Mouse (Mus musculus) neural tube, embryonic 12.5 days (tissue): ENCODE measurements around the gene Heatr9. TPM values are rescaled to one million over a fixed set of nuclear protein-coding genes. Genes with fewer than 3 reads are reported as not detected.

Source experiments
- ATAC-seq: fragments of 200-750 bp; cut with Nextera tagmentation; 2 replicates; pipeline ENCODE4 v1.8.0; 2017; ENCODE audit warnings: low read depth, mild to moderate bottlenecking, moderate TSS enrichment, moderate library complexity; ENCODE audit not compliant: low FRiP score
- H3K27ac ChIP-seq: fragments of 300-500 bp; sonication (generic); 2 replicates; pipeline ENCODE4 v1.5.1; 2016
- H3K27me3 ChIP-seq: fragments of 300-500 bp; sonication (generic); replicated peaks from 2 replicates; pipeline ENCODE4 v1.6.1; 2016; ENCODE audit warnings: mild to moderate bottlenecking
- H3K36me3 ChIP-seq: fragments of 300-500 bp; sonication (generic); 2 replicates; pipeline ENCODE4 v1.6.1; 2016; ENCODE audit warnings: mild to moderate bottlenecking
- H3K4me1 ChIP-seq: fragments of 300-500 bp; sonication (generic); 2 replicates; pipeline ENCODE4 v1.6.1; 2016
- H3K4me2 ChIP-seq: fragments of 300-500 bp; sonication (generic); replicated peaks from 2 replicates; pipeline ENCODE4 v1.6.1; 2016; ENCODE audit warnings: mild to moderate bottlenecking
- H3K4me3 ChIP-seq: fragments of 300-500 bp; sonication (generic); 2 replicates; pipeline ENCODE4 v1.5.1; 2016
- H3K9ac ChIP-seq: fragments of 300-500 bp; sonication (generic); 2 replicates; pipeline ENCODE4 v1.6.1; 2016; ENCODE audit warnings: mild to moderate bottlenecking
- H3K9me3 ChIP-seq: fragments of 300-500 bp; sonication (generic); 2 replicates; pipeline ENCODE4 v1.6.1; 2016; ENCODE audit warnings: mild to moderate bottlenecking
- WGBS: fragments of 180-500 bp; shearing (Covaris S2); methylation state at CpG from one replicate; pipeline ENCODE4 v1.1.7; 2016; 5-methylcytosine and 5-hydroxymethylcytosine counted together
- polyA plus RNA-seq: library from polyadenylated mRNA; unstranded; fragments of >200 nt; fragmentation: Nextera tagmentation; extraction: Ambion mirVana; gene quantifications from 2 replicates; pipeline ENCODE4 v1.2.1, GENCODE M21; 2016

The Heatr9 gene
- polyA plus RNA-seq, 1 experiment from 2014 or later, result not detected

- H3K9me3 ChIP-seq, result no peaks in the 10 kb centered on the region
- no peak for ATAC-seq
- no peak overlapping the region for H3K4me3 ChIP-seq
- H3K4me2 ChIP-seq, result no peak overlapping the region
- no peaks in the 10 kb centered on the region for H3K36me3 ChIP-seq
- H3K4me1 ChIP-seq, result no peaks in the 10 kb centered on the region
- H3K27me3 ChIP-seq, result no peaks in the 10 kb centered on the region
- 66% methylated on average over 6 of the region's 6 CpGs for WGBS
- no peak overlapping the region for H3K9ac ChIP-seq
- no peak overlapping the region for H3K27ac ChIP-seq
Measured at GRCm38 (mm10) chr11:83518371-83518770, 3.6 kb downstream of the Heatr9 start.

DNA sequence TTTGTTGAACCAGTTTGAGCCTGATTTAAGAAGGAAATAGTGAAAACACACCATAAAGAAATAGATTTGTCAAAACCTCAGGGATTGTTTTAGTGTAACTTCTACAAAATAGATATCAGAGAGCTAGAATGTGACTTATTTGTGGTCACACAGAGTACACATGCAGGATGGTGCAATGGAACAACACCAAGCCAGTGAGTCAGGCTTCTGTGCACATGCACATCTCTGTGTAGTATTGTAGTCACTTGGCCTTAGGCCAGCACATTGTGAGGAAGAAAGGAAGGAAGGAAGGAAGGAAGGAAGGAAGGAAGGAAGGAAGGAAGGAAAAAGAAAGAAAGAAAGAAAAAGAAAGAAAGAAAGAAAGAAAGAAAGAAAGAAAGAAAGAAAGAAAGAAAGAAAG, 4.8 kb downstream of the Heatr9 start:
- Histone ChIP-seq H3K4me1 (no peaks in the 10 kb centered on the region), H3K9me3 (no peaks in the 10 kb centered on the region), H3K27me3 (no peaks in the 10 kb centered on the region), H3K4me3 (no peak overlapping the region), H3K9ac (no peak overlapping the region), H3K27ac (no peak overlapping the region), H3K4me2 (no peak overlapping the region), H3K36me3 (no peaks in the 10 kb centered on the region)
- ATAC-seq, result no peak

GRCm38 (mm10) chr11:83509521-83509920, 12.5 kb downstream of the Heatr9 start:
- no peak overlapping the region for H3K9ac ChIP-seq
- H3K4me1 ChIP-seq, result no peaks in the 10 kb centered on the region
- H3K4me2 ChIP-seq, result no peak overlapping the region
- ATAC-seq, result no peak
- no peak overlapping the region for H3K27ac ChIP-seq
- H3K4me3 ChIP-seq, result no peak overlapping the region
- H3K36me3 ChIP-seq, result peaks cover 11% of the 10 kb centered on the region
- no peaks in the 10 kb centered on the region for H3K9me3 ChIP-seq
- no peaks in the 10 kb centered on the region for H3K27me3 ChIP-seq

DNA sequence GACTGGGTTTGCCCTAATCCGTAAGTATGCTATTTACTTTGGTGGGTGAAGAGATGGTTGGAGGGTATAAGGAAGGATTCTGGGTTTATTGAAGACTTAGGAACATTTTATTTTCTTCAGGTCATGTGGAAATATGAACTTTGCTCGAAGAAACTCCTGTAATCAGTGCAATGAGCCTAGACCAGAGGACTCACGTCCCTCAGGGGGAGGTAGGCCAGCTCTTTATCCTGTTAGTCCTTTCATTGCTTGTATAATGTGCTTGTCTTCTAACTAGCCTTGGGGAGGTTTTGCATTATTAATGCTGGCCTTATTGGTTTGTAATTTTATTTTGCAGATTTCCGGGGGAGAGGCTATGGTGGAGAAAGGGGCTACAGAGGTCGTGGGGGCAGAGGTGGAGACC, 17.7 kb downstream of the Heatr9 start:
- H3K4me1 ChIP-seq, result no peaks in the 10 kb centered on the region
- H3K4me3 ChIP-seq, result no peak overlapping the region
- no peak overlapping the region for H3K27ac ChIP-seq
- no peak overlapping the region for H3K9ac ChIP-seq
- H3K4me2 ChIP-seq, result no peak overlapping the region
- H3K27me3 ChIP-seq, result no peaks in the 10 kb centered on the region
- 94% methylated on average over 5 of the region's 5 CpGs for whole genome bisulfite sequencing
- ATAC-seq, result no peak
- no peaks in the 10 kb centered on the region for H3K9me3 ChIP-seq
- H3K36me3 ChIP-seq, result peaks cover 42% of the 10 kb centered on the region

GRCm38 (mm10) chr11:83495571-83495970, 26.4 kb downstream of the Heatr9 start:
- Histone ChIP-seq H3K4me1 (peaks cover 3% of the 10 kb centered on the region; the same call in 1 of the 2 replicates), H3K27me3 (no peaks in the 10 kb centered on the region), H3K36me3 (peaks cover 17% of the 10 kb centered on the region), H3K4me3 (no peak overlapping the region), H3K4me2 (no peak overlapping the region), H3K9me3 (no peaks in the 10 kb centered on the region), H3K27ac (no peak overlapping the region), H3K9ac (no peak overlapping the region)
- ATAC-seq, result no peak
- WGBS, result 60% methylated on average over 2 of the region's 2 CpGs

DNA sequence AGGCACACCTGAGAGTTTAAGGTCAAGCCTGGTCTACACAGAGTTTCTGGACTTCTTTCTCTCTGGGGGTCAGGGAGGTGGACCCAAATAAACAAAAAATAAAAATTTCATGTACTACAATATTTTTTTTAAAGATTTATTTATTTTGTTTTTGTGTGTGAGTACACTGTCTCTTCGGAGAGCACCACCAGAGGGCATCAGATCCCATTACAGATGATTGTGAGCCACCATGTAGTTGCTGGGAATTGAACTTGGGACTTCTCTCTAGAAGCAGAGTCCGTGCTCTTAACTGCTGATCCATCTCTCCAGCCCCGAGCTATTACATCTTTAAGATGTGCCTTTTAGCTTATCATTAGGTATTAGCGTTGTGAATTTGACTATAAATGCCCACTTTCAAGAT, 30.5 kb downstream of the Heatr9 start:
- no peaks in the 10 kb centered on the region for H3K9me3 ChIP-seq
- H3K36me3 ChIP-seq, result peaks cover 31% of the 10 kb centered on the region
- no peak overlapping the region for H3K9ac ChIP-seq
- H3K4me3 ChIP-seq, result no peak overlapping the region
- H3K4me2 ChIP-seq, result no peak overlapping the region
- H3K4me1 ChIP-seq, result peaks cover 3% of the 10 kb centered on the region; the same call in 1 of the 2 replicates
- ATAC-seq, result no peak
- no peaks in the 10 kb centered on the region for H3K27me3 ChIP-seq
- WGBS, result 92% methylated on average over 4 of the region's 4 CpGs
- H3K27ac ChIP-seq, result no peak overlapping the region

- H3K27me3 ChIP-seq, result no peaks in the 10 kb centered on the region
- H3K4me3 ChIP-seq, result peak overlapping the region; percentile 89
- peak overlapping the region; percentile 89 for H3K4me2 ChIP-seq
- WGBS, result under 1% methylated on average over 51 of the region's 52 CpGs
- peaks cover 11% of the 10 kb centered on the region; the same call in 1 of the 2 replicates for H3K36me3 ChIP-seq
- H3K4me1 ChIP-seq, result peaks cover 10% of the 10 kb centered on the region
- H3K9ac ChIP-seq, result peak overlapping the region; percentile 93
- peak overlapping the region; percentile 96 for H3K27ac ChIP-seq
- no peaks in the 10 kb centered on the region for H3K9me3 ChIP-seq
- ATAC-seq, result peak; percentile 90
Measured at GRCm38 (mm10) chr11:83473235-83474016, 48.5 kb downstream of the Heatr9 start.

GRCm38 (mm10) chr11:83472324-83473234, 49.4 kb downstream of the Heatr9 start, which contains the start of gene Taf15:
Taf15 (plus strand) TSS chr11:83473086.
- peak within 1 kb of the TSS; percentile 96 for H3K27ac ChIP-seq
- H3K9me3 ChIP-seq, result no peaks in the 10 kb centered on the region
- under 1% methylated on average over 66 of the region's 66 CpGs for WGBS
- peaks cover 10% of the 10 kb centered on the region for H3K4me1 ChIP-seq
- no peaks in the 10 kb centered on the region for H3K27me3 ChIP-seq
- H3K36me3 ChIP-seq, result peaks cover 5% of the 10 kb centered on the region; the same call in 1 of the 2 replicates
- peak within 1 kb of the TSS; percentile 93 for H3K9ac ChIP-seq
- peak within 1 kb of the TSS; percentile 89 for H3K4me3 ChIP-seq
- peak within 1 kb of the TSS; percentile 89 for H3K4me2 ChIP-seq
- ATAC-seq, result peak; percentile 98

DNA sequence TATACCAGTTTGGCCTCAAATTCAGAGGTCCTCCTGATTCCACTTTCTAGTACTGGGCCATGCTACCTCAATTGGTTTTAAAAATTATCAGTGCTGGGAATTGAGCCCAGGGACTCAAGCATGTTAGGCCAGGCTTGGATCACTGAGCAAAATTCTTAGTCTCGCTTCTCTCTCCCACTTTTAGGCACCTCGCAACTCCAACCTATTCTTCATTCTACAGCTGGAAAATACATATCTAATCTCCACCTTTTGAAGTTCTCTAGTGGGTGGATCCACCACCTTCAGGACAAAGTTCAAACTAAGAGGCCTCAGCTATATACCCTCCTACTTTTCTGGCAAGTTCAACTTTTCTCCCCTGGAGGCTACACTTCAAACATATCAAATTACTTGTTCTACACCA, 50.2 kb downstream of the Heatr9 start:
- Histone ChIP-seq H3K27me3 (no peaks in the 10 kb centered on the region), H3K4me2 (peak overlapping the region; percentile 89; the same call in 1 of the 2 replicates), H3K4me1 (peaks cover 10% of the 10 kb centered on the region), H3K36me3 (peaks cover 4% of the 10 kb centered on the region; the same call in 1 of the 2 replicates), H3K9me3 (no peaks in the 10 kb centered on the region), H3K27ac (no peak overlapping the region), H3K4me3 (no peak overlapping the region), H3K9ac (no peak overlapping the region)
- WGBS, result 81% methylated on average over 2 of the region's 2 CpGs
- ATAC-seq, result no peak

GRCm38 (mm10) chr11:83468765-83469164, 53.2 kb downstream of the Heatr9 start:
- Histone ChIP-seq H3K4me1 (peaks cover under 1% of the 10 kb centered on the region; the same call in 1 of the 2 replicates), H3K27me3 (peaks cover 15% of the 10 kb centered on the region), H3K27ac (no peak overlapping the region), H3K9me3 (no peaks in the 10 kb centered on the region), H3K36me3 (no peaks in the 10 kb centered on the region), H3K4me3 (no peak overlapping the region), H3K9ac (no peak overlapping the region), H3K4me2 (no peak overlapping the region)
- 93% methylated on average over 3 of the region's 3 CpGs for WGBS
- ATAC-seq, result no peak

DNA sequence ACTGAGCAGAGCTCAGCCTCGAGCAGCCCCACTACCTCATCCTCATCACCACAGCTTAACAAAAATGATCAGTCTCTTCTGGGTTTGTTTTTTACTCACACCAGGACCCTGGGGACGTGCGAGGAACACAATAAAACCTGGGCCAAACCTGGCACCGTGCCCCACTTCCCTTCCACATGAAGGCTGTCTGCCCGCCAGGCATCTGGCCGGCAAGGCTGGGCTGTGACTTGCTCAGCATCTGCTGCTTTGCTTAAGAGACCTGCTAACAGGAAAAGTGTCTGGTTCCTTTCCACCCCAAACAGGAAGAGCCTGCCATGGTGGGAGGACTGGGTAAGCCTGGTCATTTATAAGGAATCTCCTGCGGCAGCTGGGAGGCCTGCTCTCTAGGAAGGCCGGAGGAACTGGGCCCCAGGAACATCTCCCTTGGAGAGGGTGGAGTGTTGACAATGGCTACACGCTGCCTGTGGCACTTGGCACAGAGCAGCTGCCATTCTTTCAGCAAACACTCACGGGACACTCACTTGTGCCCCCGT, 54.8 kb downstream of the Heatr9 start:
- no peak overlapping the region for H3K9ac ChIP-seq
- H3K36me3 ChIP-seq, result no peaks in the 10 kb centered on the region
- peaks cover 10% of the 10 kb centered on the region for H3K4me1 ChIP-seq
- no peaks in the 10 kb centered on the region for H3K9me3 ChIP-seq
- WGBS, result 65% methylated on average over 11 of the region's 11 CpGs
- H3K4me3 ChIP-seq, result no peak overlapping the region
- no peak for ATAC-seq
- H3K27ac ChIP-seq, result no peak overlapping the region
- H3K4me2 ChIP-seq, result no peak overlapping the region
- H3K27me3 ChIP-seq, result peaks cover 30% of the 10 kb centered on the region

DNA sequence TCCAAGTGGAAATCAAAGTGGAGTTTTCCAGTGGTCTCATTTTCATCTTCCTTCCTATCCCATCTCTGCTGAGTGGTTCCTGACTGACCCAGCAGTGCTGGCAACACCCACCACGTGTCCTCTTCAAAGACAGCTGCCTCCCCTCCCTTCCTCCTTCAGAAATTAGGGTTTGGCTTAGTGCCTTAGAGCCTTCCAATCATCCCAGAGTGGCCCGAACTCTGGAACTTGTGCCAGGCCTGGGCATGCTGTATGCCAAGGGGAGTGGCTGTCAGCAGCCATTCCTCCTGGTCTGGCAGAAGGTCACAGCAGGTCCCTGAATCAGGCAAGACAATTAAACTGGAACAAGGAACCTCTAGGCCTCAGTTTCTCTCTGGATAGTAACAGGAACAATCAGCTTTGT, 56.0 kb downstream of the Heatr9 start:
- H3K4me2 ChIP-seq, result no peak overlapping the region
- no peak overlapping the region for H3K9ac ChIP-seq
- H3K27ac ChIP-seq, result no peak overlapping the region
- no peaks in the 10 kb centered on the region for H3K36me3 ChIP-seq
- peaks cover 10% of the 10 kb centered on the region for H3K4me1 ChIP-seq
- H3K4me3 ChIP-seq, result no peak overlapping the region
- WGBS, result 22% methylated on average over 2 of the region's 2 CpGs
- ATAC-seq, result no peak
- peaks cover 39% of the 10 kb centered on the region for H3K27me3 ChIP-seq
- H3K9me3 ChIP-seq, result no peaks in the 10 kb centered on the region
